Mouse (Mus musculus) bone marrow macrophage, adult 2 months (primary cell): Measurements from ENCODE around the gene Babam2. TPM values are rescaled to one million over a fixed set of nuclear protein-coding genes. Genes with fewer than 3 reads are reported as not detected.
A peak's percentile ranks its signal among the peaks of the same experiment; 100 is the strongest.

Source experiments
- H3K27ac ChIP-seq: 2 replicates; pipeline ENCODE4 v1.5.1; 2012; ENCODE audit warnings: low read depth, low read length; ENCODE audit not compliant: insufficient read depth
- H3K4me1 ChIP-seq: 2 replicates; pipeline ENCODE4 v1.6.1; 2012; ENCODE audit warnings: low read length; ENCODE audit not compliant: control insufficient read depth, insufficient read depth
- H3K4me3 ChIP-seq: 2 replicates; pipeline ENCODE4 v1.5.1; 2012; ENCODE audit warnings: mild to moderate bottlenecking, low read length, moderate library complexity; ENCODE audit not compliant: insufficient read depth
- CTCF ChIP-seq: IDR thresholded peaks from 2 replicates; pipeline ENCODE4 v1.5.1; 2012; ENCODE audit warnings: low read depth, mild to moderate bottlenecking, low read length, moderate library complexity
- POLR2A ChIP-seq: IDR thresholded peaks from 2 replicates; pipeline ENCODE4 v1.6.1; 2012; ENCODE audit warnings: mild to moderate bottlenecking, low read depth, low read length, borderline replicate concordance
- polyA plus RNA-seq: library from polyadenylated mRNA; stranded (reverse); fragments of >200 nt; gene quantifications from 2 replicates; pipeline ENCODE4 v1.2.4, GENCODE M21; 2012; ENCODE audit not compliant: missing spikeins, insufficient read depth, insufficient read length

Babam2 gene
- polyA plus RNA-seq, 1 experiment, result 69.4 TPM

GRCm38 (mm10) chr5:31766841-31767542 lies 69.5 kb downstream of the Babam2 start:
- peak overlapping the region; percentile 21 for H3K4me3 ChIP-seq
- H3K4me1 ChIP-seq, result peaks cover 23% of the 10 kb centered on the region
- TF ChIP-seq CTCF (no peak), POLR2A (no peak)
- peak overlapping the region; percentile 91 for H3K27ac ChIP-seq

- Histone ChIP-seq H3K4me3 (no peak overlapping the region), H3K4me1 (peaks cover 20% of the 10 kb centered on the region), H3K27ac (no peak overlapping the region)
- TF ChIP-seq POLR2A (no peak), CTCF (no peak)
Observed at GRCm38 (mm10) chr5:31771486-31771885, 74.0 kb downstream of the Babam2 start.

- TF ChIP-seq POLR2A (no peak), CTCF (no peak)
- no peak overlapping the region for H3K27ac ChIP-seq
- H3K4me3 ChIP-seq, result no peak overlapping the region
- peaks cover 19% of the 10 kb centered on the region for H3K4me1 ChIP-seq
Observed at GRCm38 (mm10) chr5:31771921-31772320, 74.4 kb downstream of the Babam2 start.

- TF ChIP-seq POLR2A (no peak), CTCF (no peak)
Observed at GRCm38 (mm10) chr5:31774976-31775375, 77.5 kb downstream of the Babam2 start.

GRCm38 (mm10) chr5:31781624-31782023 lies 84.1 kb downstream of the Babam2 start:
- TF ChIP-seq POLR2A, result no peak
- TF ChIP-seq CTCF, result no peak
- no peaks in the 10 kb centered on the region for H3K4me1 ChIP-seq

More at GRCm38 (mm10) chr5:31774976-31775375, 77.5 kb downstream of the Babam2 start:
- no peak overlapping the region for H3K27ac ChIP-seq
- peaks cover 2% of the 10 kb centered on the region for H3K4me1 ChIP-seq
- no peak overlapping the region for H3K4me3 ChIP-seq

GRCm38 (mm10) chr5:31787201-31787600 lies 89.7 kb downstream of the Babam2 start:
- TF ChIP-seq POLR2A, result no peak
- TF ChIP-seq CTCF, result no peak
- Histone ChIP-seq H3K4me3 (no peak overlapping the region), H3K4me1 (0 out of 2 replicates have a peak, but pooled peaks cover 1% of the 10 kb centered on the region), H3K27ac (no peak overlapping the region)

More at GRCm38 (mm10) chr5:31781624-31782023, 84.1 kb downstream of the Babam2 start:
- Histone ChIP-seq H3K4me3 (no peak overlapping the region), H3K27ac (no peak overlapping the region)

GRCm38 (mm10) chr5:31787622-31788021 lies 90.1 kb downstream of the Babam2 start:
- Histone ChIP-seq H3K4me1 (peaks cover 4% of the 10 kb centered on the region; the same call in 1 of the 2 replicates), H3K4me3 (no peak overlapping the region), H3K27ac (no peak overlapping the region)
- TF ChIP-seq CTCF (no peak), POLR2A (no peak)

- Histone ChIP-seq H3K4me1 (peaks cover 6% of the 10 kb centered on the region; the same call in 1 of the 2 replicates), H3K27ac (no peak overlapping the region), H3K4me3 (no peak overlapping the region)
- TF ChIP-seq CTCF (no peak), POLR2A (no peak)
Observed at GRCm38 (mm10) chr5:31792338-31792737, 94.9 kb downstream of the Babam2 start.

- no peak overlapping the region for H3K27ac ChIP-seq
- no peak for TF ChIP-seq POLR2A
- TF ChIP-seq CTCF, result no peak
- no peak overlapping the region for H3K4me3 ChIP-seq
- peaks cover 6% of the 10 kb centered on the region; the same call in 1 of the 2 replicates for H3K4me1 ChIP-seq
Observed at GRCm38 (mm10) chr5:31792863-31793262, 95.4 kb downstream of the Babam2 start.

- Histone ChIP-seq H3K27ac (no peak overlapping the region), H3K4me3 (no peak overlapping the region), H3K4me1 (peaks cover 8% of the 10 kb centered on the region; the same call in 1 of the 2 replicates)
- no peak for TF ChIP-seq POLR2A
- no peak for TF ChIP-seq CTCF
Observed at GRCm38 (mm10) chr5:31795414-31795813, 97.9 kb downstream of the Babam2 start.
